Mouse (Mus musculus) adrenal gland, postnatal 36 days (tissue): ENCODE results near the gene Mb21d2. TPM values are rescaled to one million over a fixed set of nuclear protein-coding genes. Genes with fewer than 3 reads are reported as not detected.
A peak's percentile ranks its signal among the peaks of the same experiment; 100 is the strongest.

Experiments used
- DNase-seq, 2 experiments: peaks; one replicate each; pipeline ENCODE4 v3.0.0; 2021; ENCODE audit warnings: mixed read lengths in 1 of 2
- total RNA-seq, 2 experiments: library from RNA; stranded (reverse); gene quantifications; 2 replicates each; pipeline ENCODE4 v1.2.3; 2021

Gene Mb21d2
- total RNA-seq, 2 experiments from 2014 or later, result 12.2 to 14.4 TPM

- DNase-seq, result no peak
These were observed 62.7 kb downstream of the Mb21d2 start for GRCm38 (mm10) chr16:28866584-28867295.

- DNase-seq, result no peak
These were observed 65.9 kb downstream of the Mb21d2 start for GRCm38 (mm10) chr16:28863616-28864015.

DNA sequence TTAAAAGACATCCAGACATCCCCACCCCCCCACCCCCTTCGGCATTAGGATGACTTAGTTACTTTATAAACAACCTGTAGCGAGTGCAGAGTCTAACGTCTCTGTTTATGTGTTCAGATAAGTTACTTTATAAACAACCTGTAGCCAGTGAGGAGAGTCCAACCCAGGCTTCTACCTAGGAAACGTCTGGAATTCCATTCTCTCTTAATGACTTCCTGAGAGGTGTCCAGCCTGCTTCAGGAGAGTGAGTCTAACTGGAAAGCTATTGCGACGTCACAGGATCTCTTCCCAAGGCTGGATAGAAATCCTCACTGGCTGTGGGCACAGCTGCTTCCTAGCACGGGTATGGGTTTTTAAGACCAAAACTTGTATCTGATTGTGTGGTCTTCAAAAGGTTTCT is 67.4 kb downstream of the Mb21d2 start:
- peak in 1 of 2 experiments; percentile 34 for DNase-seq

GRCm38 (mm10) chr16:28859678-28860077 is 69.8 kb downstream of the Mb21d2 start:
- DNase-seq, result no peak

GRCm38 (mm10) chr16:28859009-28859288 is 70.5 kb downstream of the Mb21d2 start:
- DNase-seq, result no peak

DNA sequence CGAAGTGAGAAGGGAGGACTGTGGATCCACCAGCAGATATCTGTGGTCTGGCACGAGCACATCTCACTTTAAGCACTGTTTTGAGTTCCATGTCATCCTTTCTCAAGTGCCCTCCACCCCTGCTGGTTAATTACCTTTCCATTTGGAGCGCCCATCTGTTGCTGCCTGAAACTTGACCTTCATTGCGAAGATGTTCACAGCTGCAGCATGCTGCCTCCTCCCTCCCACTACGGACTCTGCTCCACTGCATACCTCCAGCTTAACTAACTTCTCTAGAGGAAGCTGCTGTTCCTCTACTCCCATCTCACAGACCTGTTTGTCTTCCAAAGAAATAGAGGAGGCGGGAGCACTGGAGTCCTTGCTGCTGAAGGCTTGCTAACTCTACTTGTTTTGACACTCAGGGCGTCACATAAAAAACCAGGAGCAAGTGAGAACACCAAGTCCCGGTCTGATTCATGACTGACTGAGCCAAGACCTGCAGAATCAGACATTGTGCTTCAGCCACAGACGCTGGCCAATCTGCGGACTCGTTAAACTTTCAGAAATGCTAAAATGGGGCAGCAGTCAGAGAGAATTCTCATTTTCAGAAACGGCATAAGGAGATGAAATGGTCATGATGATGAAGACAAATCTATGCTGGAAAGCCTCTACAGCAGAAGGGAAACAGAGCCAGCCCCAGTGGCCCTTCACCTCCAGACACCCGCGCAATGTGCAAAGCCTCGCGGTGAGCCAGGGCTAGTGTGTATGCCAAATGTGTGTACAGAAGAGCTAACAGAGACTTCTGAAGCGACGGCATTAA is 71.1 kb downstream of the Mb21d2 start:
- DNase-seq, result no peak

DNA sequence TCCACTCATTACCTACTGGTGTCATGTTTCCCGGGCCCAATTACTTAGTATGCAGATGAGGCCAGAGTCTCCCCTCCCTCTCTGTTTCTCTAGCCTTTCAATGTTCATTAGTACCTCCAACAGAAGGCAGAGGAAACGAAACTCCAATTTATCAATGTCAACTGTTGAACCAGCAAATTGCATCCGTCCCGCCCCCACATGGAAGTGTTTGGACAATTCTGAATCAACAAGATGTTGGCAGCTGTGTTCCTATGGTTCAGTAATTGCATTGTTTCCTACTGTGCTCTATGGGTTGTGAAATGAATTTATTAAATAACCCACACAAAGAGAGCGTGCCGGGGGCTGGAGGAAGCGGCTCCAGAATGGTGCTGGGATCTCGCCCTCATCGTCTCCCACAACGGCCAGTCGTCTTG is 78.1 kb downstream of the Mb21d2 start:
- peak; percentile 26 to 28 for DNase-seq

- DNase-seq, result no peak
These were observed 78.6 kb downstream of the Mb21d2 start for GRCm38 (mm10) chr16:28850881-28851280.

- no peak for DNase-seq
These were observed 83.3 kb downstream of the Mb21d2 start for GRCm38 (mm10) chr16:28846123-28846522.

- no peak for DNase-seq
These were observed 84.1 kb downstream of the Mb21d2 start for GRCm38 (mm10) chr16:28845336-28845735.

- DNase-seq, result peak in 1 of 2 experiments; percentile 15
These were observed 88.4 kb downstream of the Mb21d2 start for GRCm38 (mm10) chr16:28841102-28841501.

DNA sequence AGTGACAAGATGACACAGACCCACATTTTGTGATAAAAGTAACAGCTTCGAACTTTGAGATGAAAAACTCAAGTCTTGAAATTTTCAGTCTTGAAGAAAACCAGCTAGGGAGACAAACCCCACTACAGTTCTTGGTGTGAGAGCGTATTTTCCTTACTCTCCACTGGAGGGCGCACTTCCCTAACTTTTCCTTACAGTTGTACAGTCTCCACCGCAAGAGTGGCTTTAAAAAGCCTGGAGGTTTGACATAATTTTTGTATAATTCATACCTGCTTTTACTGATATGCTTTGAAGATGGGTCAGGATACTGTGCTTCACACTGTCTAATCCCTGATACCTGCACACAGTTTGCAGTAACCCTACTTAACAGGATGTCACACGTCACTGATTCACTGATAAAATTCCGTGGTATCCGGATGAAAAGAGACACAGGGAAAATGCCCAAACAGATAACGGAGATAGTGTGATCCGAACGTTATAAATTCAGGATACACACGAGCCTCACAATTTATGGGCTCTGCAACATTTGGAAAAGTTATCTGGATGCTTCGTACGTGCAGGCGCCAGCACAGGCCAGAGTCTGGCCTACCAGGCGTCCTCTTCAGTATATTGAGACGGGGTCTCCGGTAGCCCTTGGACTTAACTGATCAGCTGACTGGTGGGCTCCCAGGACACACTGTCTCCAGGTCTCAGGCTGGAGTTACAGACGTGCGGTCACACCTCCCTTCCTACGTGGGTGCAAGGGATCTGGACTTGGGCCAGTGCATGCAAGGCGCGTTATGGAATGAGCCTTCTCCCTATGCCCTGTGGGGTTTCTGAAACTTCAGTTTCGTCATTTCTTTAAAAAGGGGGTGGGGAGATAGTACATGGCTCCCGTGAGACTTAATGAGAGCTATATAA is 89.1 kb downstream of the Mb21d2 start:
- peak; percentile 49 to 75 for DNase-seq

DNA sequence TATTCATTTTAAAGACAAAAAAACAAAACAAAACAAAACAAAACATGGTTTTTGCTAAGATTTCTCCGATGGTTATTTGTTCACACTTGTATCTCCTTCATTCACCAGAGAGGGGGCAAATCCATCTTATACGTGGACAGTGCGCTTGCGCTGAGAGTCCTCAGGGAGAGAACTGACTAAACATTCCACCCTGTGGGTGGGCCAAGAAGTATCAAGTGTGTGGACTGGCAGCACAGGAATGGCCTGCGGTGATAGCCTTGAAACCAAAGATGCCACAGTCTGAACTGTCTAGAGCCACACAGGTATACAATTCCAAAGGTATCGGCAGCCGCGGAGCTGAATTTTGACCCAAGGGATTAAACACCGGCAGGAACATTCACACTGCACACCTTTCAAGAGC is 89.9 kb downstream of the Mb21d2 start:
- no peak for DNase-seq

DNA sequence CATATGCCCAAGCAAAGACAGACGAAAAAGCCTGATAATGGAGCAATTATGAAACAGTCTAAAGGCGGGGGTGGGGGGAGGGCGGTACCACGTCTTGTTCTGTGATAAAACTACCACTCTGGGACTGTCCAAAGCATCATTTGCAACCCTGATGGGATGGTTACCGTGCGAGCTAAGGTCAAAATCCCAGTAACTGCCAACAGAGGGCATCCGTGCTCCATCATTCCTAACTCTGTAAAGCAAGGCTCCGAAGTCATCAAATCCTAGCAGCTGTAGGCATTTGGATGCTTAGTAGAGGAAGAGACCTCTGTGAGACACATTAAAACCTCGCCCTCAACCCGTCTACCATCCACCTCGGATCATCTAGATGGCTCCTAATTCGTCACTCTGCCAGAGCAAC is 91.5 kb downstream of the Mb21d2 start:
- DNase-seq, result peak; percentile 67 to 71

DNA sequence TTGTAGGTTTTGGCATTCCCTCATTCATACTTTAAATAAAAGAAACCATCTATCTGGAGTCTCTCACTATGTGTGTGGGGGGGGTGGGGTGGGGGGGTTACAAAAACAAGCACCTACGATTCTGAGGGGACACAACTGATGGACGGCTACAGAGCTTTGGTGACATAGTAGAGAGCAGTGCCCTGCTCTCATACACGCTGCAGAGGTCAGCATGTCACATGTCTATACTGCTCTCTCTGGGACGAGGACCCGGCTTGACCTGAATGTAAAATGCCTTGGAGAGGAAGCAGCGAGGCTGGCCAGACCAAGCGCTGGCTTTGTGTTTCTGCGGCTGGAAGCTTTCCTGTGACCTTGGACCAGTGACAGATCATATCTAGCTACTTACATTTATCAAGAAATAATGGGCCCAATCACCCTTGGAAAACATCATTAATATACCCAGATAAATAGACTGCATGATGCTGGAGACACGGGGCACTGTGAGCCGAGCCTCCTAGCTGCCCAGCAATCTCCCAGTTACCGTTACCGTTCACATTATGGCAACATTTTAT is 97.3 kb downstream of the Mb21d2 start:
- DNase-seq, result peak; percentile 41 to 50

- DNase-seq, result no peak
These were observed 100.1 kb downstream of the Mb21d2 start for GRCm38 (mm10) chr16:28829263-28829955.

DNA sequence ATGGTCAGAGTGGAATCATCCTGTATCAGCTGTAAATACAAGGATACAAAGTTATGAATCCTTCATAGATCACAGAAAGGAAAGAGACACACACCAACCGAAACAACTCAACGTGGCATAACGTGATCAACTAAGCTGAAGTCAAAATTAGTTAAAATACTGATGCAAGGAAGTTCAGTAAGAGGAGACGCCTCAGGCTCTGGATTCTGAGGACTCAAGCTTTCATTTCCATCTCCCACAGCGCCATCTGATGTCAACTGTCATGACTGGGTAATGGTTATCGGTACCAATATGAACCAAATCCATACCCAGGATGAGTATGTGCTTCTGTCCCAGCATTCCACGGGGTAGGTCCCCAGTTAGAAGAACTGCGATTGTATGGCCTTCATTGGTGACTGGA is 104.7 kb downstream of the Mb21d2 start:
- DNase-seq, result no peak

DNA sequence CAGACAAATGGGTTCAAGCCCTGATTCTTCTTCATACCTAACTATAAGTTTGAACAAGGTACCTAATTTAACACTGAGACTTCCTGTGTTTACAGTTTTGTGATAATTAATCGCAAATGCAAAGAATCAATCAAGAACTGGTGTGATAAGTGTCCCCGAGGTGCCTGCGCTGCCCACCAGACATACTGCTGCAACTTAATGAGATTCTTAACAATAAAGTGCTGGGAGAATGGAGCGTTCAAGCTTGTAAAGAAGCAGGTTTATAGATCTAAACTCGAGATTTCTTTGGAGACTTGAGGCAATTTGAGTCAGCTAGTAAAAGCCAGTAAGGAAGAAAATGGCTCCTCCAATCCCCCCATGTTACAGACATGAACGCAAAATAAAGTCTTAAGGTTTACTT is 107.7 kb downstream of the Mb21d2 start:
- DNase-seq, result no peak

DNA sequence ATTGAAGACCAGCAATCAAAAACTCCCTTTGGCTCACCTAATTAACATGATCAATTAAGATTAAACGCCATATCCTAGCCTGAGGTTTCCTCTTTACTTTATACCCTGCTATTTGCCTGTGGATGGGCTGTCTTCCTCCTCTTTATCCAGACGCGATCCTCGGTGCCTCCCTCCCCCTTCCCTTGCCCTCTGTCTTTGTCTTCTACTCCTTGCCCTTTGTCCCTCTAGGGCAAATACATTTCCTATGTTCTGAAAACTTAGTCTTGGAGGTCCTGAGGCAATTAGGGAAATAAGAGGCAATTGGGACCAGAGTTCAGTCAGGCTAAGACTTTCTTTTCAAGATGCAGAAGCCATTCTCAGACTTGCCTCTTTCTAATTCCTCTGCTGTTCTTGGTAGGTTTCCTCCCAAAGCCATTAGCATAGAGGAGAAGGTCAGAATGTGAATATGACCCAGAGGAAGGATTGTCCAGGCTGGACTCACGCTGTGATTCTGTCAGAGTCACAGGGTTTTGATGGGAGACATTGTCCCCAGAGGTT is 110.7 kb downstream of the Mb21d2 start:
- DNase-seq, result no peak

- DNase-seq, result no peak
These were observed 116.2 kb downstream of the Mb21d2 start for GRCm38 (mm10) chr16:28813290-28813689.

- DNase-seq, result no peak
These were observed 120.4 kb downstream of the Mb21d2 start for GRCm38 (mm10) chr16:28809089-28809488.
